Mouse (Mus musculus): ENCODE data around the gene Clip2.
A peak's percentile ranks its signal among the peaks of the same experiment; 100 is the strongest.

The Clip2 gene

GRCm38 (mm10) chr5:134565696-134566095, 13.5 kb upstream of the Clip2 start:
- no peak for DNase-seq (ENCODE audit: extremely low read depth, insufficient read length, low spot score)

GRCm38 (mm10) chr5:134564272-134564671, 12.0 kb upstream of the Clip2 start:
- DNase-seq (ENCODE audit: extremely low read depth, insufficient read length, low spot score) = no peak

GRCm38 (mm10) chr5:134560450-134561171, 8.4 kb upstream of the Clip2 start:
- DNase-seq (ENCODE audit: extremely low read depth, insufficient read length, low spot score) = no peak

- DNase-seq (ENCODE audit: extremely low read depth, insufficient read length, low spot score) = no peak
Observed at GRCm38 (mm10) chr5:134560071-134560449, 7.8 kb upstream of the Clip2 start, which contains the start of gene Syna. Gene Syna, minus strand, starts transcription at chr5:134560171.

GRCm38 (mm10) chr5:134555463-134556164, 3.4 kb upstream of the Clip2 start:
- peak; percentile 86 for DNase-seq (ENCODE audit: extremely low read depth, insufficient read length, low spot score)

- peak; percentile 26 for DNase-seq (ENCODE audit: extremely low read depth, insufficient read length, low spot score)
Observed at GRCm38 (mm10) chr5:134553951-134554546, 1.8 kb upstream of the Clip2 start.

GRCm38 (mm10) chr5:134551233-134552109, 763 bp downstream of the Clip2 start:
- peak; percentile 77 for DNase-seq (ENCODE audit: extremely low read depth, insufficient read length, low spot score)

GRCm38 (mm10) chr5:134550836-134551232, 1.4 kb downstream of the Clip2 start:
- DNase-seq (ENCODE audit: extremely low read depth, insufficient read length, low spot score) = no peak

GRCm38 (mm10) chr5:134549640-134550168, 2.5 kb downstream of the Clip2 start:
- DNase-seq (ENCODE audit: extremely low read depth, insufficient read length, low spot score) = no peak

- no peak for DNase-seq (ENCODE audit: extremely low read depth, insufficient read length, low spot score)
Observed at GRCm38 (mm10) chr5:134548306-134548705, 3.9 kb downstream of the Clip2 start.

- peak; percentile 83 for DNase-seq (ENCODE audit: extremely low read depth, insufficient read length, low spot score)
Observed at GRCm38 (mm10) chr5:134546790-134547189, 5.4 kb downstream of the Clip2 start.

GRCm38 (mm10) chr5:134545242-134545629, 7.0 kb downstream of the Clip2 start:
- no peak for DNase-seq (ENCODE audit: extremely low read depth, insufficient read length, low spot score)

- no peak for DNase-seq (ENCODE audit: extremely low read depth, insufficient read length, low spot score)
Observed at GRCm38 (mm10) chr5:134544516-134545241, 7.6 kb downstream of the Clip2 start.

- DNase-seq (ENCODE audit: extremely low read depth, insufficient read length, low spot score) = peak; percentile 45
Observed at GRCm38 (mm10) chr5:134541640-134542039, 10.6 kb downstream of the Clip2 start.

GRCm38 (mm10) chr5:134540881-134541280, 11.4 kb downstream of the Clip2 start:
- DNase-seq (ENCODE audit: extremely low read depth, insufficient read length, low spot score) = peak; percentile 85

- DNase-seq (ENCODE audit: extremely low read depth, insufficient read length, low spot score) = peak; percentile 84
Observed at GRCm38 (mm10) chr5:134539891-134540290, 12.3 kb downstream of the Clip2 start.

GRCm38 (mm10) chr5:134536036-134536435, 16.2 kb downstream of the Clip2 start:
- DNase-seq (ENCODE audit: extremely low read depth, insufficient read length, low spot score) = no peak

- DNase-seq (ENCODE audit: extremely low read depth, insufficient read length, low spot score) = peak; percentile 47
Observed at GRCm38 (mm10) chr5:134532417-134532816, 19.8 kb downstream of the Clip2 start.

- no peak for DNase-seq (ENCODE audit: extremely low read depth, insufficient read length, low spot score)
Observed at GRCm38 (mm10) chr5:134531585-134531984, 20.6 kb downstream of the Clip2 start.

- peak; percentile 55 for DNase-seq (ENCODE audit: extremely low read depth, insufficient read length, low spot score)
Observed at GRCm38 (mm10) chr5:134530830-134531229, 21.4 kb downstream of the Clip2 start.
